Comparison of ENCODE assay signal across 11 mouse cellular contexts in genomic region chr10:60266842-60267401, GRCm38 (mm10). TPM values are rescaled to one million over a fixed set of nuclear protein-coding genes. Genes with fewer than 3 reads are reported as not detected.
"Had no signal": no experiment of that assay in that cellular context is flagged by ENCODE, and none has a peak within 500 bp of the region (broad histone marks: within the 10 kb centered on the region; RNA-seq: fewer than 3 reads in every experiment).

No protein-coding gene starts in this region.

- DNase-seq: kidney, postnatal 10 days; layer of hippocampus, postnatal 36 days; liver, embryonic 13.5 days; lung, adult 2 months; lung, postnatal 14 days; lung, postnatal 4 days; midbrain, embryonic 14.5 days; right cerebral cortex, postnatal 4 days; spleen, adult 18-20 months; thymus, postnatal 25 days had no signal

RNA-seq across cellular contexts. Expression of gene Chst3, which starts 47.9 kb away (rescaled TPM):
- total RNA-seq: megakaryocyte progenitor cell, adult 5-6 weeks had no signal
